Mouse (Mus musculus) forebrain, embryonic 13.5 days (tissue): ENCODE measurements around the gene Trim80. TPM values are rescaled to one million over a fixed set of nuclear protein-coding genes. Genes with fewer than 3 reads are reported as not detected.
"Not testable (repeated sequence)": the region's sequence is repeated elsewhere in the genome, so short reads cannot be mapped to it uniquely, and the experiment has no call there.

ENCODE experiments used
- ATAC-seq: fragments of 200-750 bp; cut with Nextera tagmentation; 2 replicates; pipeline ENCODE4 v1.8.0; 2017
- H3K27ac ChIP-seq: fragments of 300-500 bp; sonication (generic); 2 replicates; pipeline ENCODE4 v1.5.1; 2015; ENCODE audit warnings: inconsistent platforms, mild to moderate bottlenecking, moderate library complexity
- H3K27me3 ChIP-seq: fragments of 300-500 bp; sonication (generic); 2 replicates; pipeline ENCODE4 v1.6.1; 2015; ENCODE audit warnings: mild to moderate bottlenecking, inconsistent platforms
- H3K36me3 ChIP-seq: fragments of 300-500 bp; sonication (generic); 2 replicates; pipeline ENCODE4 v1.6.1; 2015; ENCODE audit warnings: mild to moderate bottlenecking, inconsistent platforms; ENCODE audit not compliant: poor library complexity, severe bottlenecking
- H3K4me1 ChIP-seq: fragments of 300-500 bp; sonication (generic); 2 replicates; pipeline ENCODE4 v1.6.1; 2015; ENCODE audit warnings: inconsistent platforms
- H3K4me2 ChIP-seq: fragments of 300-500 bp; sonication (generic); 2 replicates; pipeline ENCODE4 v1.6.1; 2015; ENCODE audit warnings: inconsistent platforms, mild to moderate bottlenecking, moderate library complexity
- H3K4me3 ChIP-seq: fragments of 300-500 bp; sonication (generic); 2 replicates; pipeline ENCODE4 v1.5.1; 2015; ENCODE audit warnings: mild to moderate bottlenecking, inconsistent platforms
- H3K9ac ChIP-seq: fragments of 300-500 bp; sonication (generic); 2 replicates; pipeline ENCODE4 v1.6.1; 2015; ENCODE audit warnings: mild to moderate bottlenecking, inconsistent platforms
- H3K9me3 ChIP-seq: fragments of 300-500 bp; sonication (generic); replicated peaks from 2 replicates; pipeline ENCODE4 v1.6.1; 2016; ENCODE audit warnings: inconsistent platforms
- WGBS: fragments of 180-500 bp; shearing (Covaris S2); methylation state at CpG from one replicate; pipeline ENCODE4 v1.1.7; 2015; 5-methylcytosine and 5-hydroxymethylcytosine counted together
- microRNA-seq: library from miRNA; unstranded; fragments of <30 nt; microRNA quantifications from one replicate; pipeline ENCODE4, GENCODE M21; 2016
- polyA plus RNA-seq: library from polyadenylated mRNA; unstranded; fragments of >200 nt; fragmentation: Nextera tagmentation; extraction: Ambion mirVana; gene quantifications from 2 replicates; pipeline ENCODE4 v1.2.1, GENCODE M21; 2015

Gene Trim80
- polyA plus RNA-seq, 1 experiment from 2014 or later: not detected

DNA sequence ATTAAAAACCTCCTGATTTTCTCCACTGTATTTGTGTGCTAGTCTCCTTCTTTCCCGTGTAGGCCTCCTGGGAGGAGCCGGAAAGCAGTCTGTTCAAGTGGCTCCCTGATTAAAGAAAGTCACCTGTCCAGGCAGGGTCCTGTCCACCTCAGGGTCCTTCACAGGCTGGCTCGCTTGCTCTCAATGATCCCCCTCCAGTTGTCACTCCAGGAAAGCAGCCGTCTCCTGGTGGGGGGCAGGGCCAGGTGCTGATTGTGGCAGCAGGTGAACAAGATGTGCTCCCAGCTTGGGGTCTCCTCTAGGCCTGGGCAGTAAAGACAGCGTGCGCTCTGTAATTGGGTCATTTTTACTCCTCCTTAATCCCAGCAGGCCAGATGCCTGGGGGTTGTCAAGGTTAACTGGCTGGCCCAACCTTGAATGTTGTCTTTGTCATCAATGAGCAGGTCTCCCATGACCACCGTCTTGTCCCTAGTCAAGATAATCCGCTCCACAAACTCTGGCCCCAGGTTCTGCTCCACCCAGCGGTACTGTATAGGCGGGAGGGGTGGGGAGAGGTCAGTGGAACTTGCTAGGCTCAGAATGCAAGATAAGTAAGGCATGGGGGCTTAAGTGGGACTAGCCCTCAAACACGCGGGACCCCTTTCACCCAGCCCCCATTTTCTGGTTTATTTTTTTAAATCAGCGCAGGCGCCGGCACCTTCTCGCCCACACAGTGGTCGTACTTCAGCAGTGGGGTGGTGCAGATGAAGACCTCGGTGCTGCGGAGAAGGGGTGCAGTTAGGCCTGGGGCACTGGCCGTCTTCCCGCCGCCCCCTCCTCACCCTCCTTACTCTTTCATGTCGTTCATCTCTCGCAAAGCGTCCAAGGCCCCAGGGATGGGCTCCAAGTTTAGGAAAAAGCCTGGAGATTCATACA is 50.4 kb downstream of the Trim80 start:
- Histone ChIP-seq H3K27me3 (no peaks in the 10 kb centered on the region), H3K4me1 (peaks cover 22% of the 10 kb centered on the region), H3K4me3 (peak overlapping the region; percentile 71), H3K9me3 (no peaks in the 10 kb centered on the region), H3K4me2 (peak overlapping the region; percentile 80), H3K27ac (peak overlapping the region; percentile 78), H3K9ac (peak overlapping the region; percentile 78), H3K36me3 (peaks cover 17% of the 10 kb centered on the region)
- 23% methylated on average over 25 of the region's 25 CpGs for WGBS
- peak; percentile 70 for ATAC-seq

DNA sequence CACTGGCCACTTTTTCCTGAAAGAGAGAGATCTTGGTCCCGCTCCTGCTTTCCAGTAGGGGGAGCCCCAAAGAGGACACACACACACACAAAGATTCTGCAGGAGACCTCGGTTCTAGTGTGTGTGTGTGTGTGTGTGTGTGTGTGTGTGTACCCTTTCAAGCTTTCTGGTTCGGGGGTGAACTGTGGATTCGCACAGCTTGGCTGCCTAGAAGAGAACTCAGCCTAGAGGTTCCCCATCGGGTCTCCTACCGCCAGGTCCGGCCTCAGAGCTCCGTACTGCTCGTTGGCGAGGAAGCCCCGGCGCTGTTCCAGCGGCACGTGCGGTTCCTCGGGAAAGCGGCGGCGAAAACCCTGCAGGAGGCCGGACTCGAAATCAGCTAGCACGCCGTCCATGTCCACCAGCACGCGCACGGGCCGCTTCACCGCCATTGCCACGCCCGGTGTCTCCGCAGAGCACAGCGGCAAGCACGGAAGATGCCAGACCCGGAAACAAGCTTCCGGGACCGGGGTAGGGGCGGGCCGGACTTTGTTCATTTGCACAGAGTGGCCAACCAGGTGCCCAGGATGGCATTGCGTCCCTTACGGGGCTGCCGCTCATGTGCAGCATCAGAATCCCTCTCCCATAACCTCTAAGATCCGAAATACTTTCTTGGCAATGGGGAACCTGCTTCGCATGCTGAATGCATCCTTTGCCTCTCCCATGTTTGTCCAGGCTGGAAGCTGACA is 51.2 kb downstream of the Trim80 start, which contains the start of gene Nt5c:
Gene Nt5c, minus strand, starts transcription at position 507 of the 728 bp plus-strand sequence.
- Histone ChIP-seq H3K27ac (peak within 1 kb of the TSS; percentile 78), H3K4me3 (peak within 1 kb of the TSS; percentile 71), H3K9ac (peak within 1 kb of the TSS; percentile 78), H3K27me3 (no peaks in the 10 kb centered on the region), H3K4me1 (peaks cover 22% of the 10 kb centered on the region), H3K9me3 (no peaks in the 10 kb centered on the region), H3K36me3 (peaks cover 17% of the 10 kb centered on the region), H3K4me2 (peak within 1 kb of the TSS; percentile 80)
- ATAC-seq: peak; percentile 88
- under 1% methylated on average over 43 of the region's 43 CpGs for WGBS

DNA sequence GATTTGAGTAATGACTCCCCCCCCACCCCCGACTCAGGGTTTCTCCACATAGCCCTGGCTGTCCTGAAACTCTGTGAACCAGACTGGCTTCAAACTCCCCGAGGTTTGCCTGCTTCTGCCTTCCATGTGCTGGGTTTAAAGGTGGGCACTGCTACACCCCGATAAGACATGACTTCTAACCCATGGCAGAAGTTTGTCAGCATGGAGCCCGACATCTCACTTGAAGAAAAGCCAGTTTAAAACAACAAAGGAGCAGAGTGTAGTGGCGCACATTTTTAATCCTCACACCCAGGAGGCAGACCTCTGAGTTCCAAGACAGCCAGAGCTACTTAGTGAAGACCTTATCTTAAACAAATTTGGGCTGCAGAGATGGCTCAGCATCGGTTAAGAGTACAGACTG is 52.0 kb downstream of the Trim80 start:
- no peak overlapping the region for H3K27ac ChIP-seq
- H3K36me3 ChIP-seq: peaks cover 25% of the 10 kb centered on the region
- peak overlapping the region; percentile 80 for H3K4me2 ChIP-seq
- WGBS: 34% methylated on average over 6 of the region's 6 CpGs
- peaks cover 22% of the 10 kb centered on the region for H3K4me1 ChIP-seq
- H3K9me3 ChIP-seq: no peaks in the 10 kb centered on the region
- H3K4me3 ChIP-seq: peak overlapping the region; percentile 71
- no peak for ATAC-seq
- no peaks in the 10 kb centered on the region for H3K27me3 ChIP-seq
- H3K9ac ChIP-seq: peak overlapping the region; percentile 78

DNA sequence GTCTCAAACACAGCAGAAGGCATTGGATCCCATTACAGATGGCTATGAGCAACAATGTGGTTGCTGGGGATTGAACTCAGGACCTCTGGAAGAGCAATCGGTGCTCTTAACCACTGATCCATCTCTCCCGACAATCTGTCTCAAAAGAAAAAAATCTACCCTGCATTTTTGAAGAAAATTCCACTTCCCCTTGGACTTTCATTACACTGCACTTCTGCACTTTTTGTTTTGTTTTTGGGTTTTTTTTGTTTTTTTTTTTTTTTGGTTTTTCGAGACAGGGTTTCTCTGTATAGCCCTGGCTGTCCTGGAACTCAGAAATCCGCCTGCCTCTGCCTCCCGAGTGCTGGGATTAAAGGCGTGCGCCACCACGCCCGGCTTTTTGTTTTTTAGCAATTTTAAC is 56.2 kb downstream of the Trim80 start:
- H3K27me3 ChIP-seq, H3K27ac ChIP-seq, H3K4me3 ChIP-seq, H3K9me3 ChIP-seq, H3K4me2 ChIP-seq, ATAC-seq, H3K4me1 ChIP-seq, H3K9ac ChIP-seq: not testable (repeated sequence)
- WGBS: 88% methylated on average over 9 of the region's 9 CpGs
- H3K36me3 ChIP-seq: peaks cover 49% of the 10 kb centered on the region

Small RNAs within 50 kb of the gene (microRNA-seq; reads per million reads assigned to microRNA genes)
- not detected for gene Mir3968

Other genes with a start within 250 kb of the Trim80 start
- 0.04 TPM in 1 of 2 replicates, not detected in the other for gene Grin2c, start 173.3 kb upstream of the Trim80 start, polyA plus RNA-seq
- 19.7 and 20.5 TPM in 2 replicates for gene Fdxr, start 163.5 kb upstream of the Trim80 start, polyA plus RNA-seq
- gene Fads6, start 142.9 kb upstream of the Trim80 start, polyA plus RNA-seq: 0.23 and 0.39 TPM in 2 replicates
- not detected in 2 replicates for gene Otop2, start 133.4 kb upstream of the Trim80 start, polyA plus RNA-seq
- gene Ush1g, start 118.5 kb upstream of the Trim80 start, polyA plus RNA-seq: not detected in 2 replicates
- 0.14 TPM in 1 of 2 replicates, not detected in the other for gene Otop3, start 105.8 kb upstream of the Trim80 start, polyA plus RNA-seq
- 32.9 and 36.4 TPM in 2 replicates for gene Hid1, start 72.8 kb upstream of the Trim80 start, polyA plus RNA-seq
- 20.7 and 20.9 TPM in 2 replicates for gene Cdr2l, start 58.6 kb upstream of the Trim80 start, polyA plus RNA-seq
- 246 and 248 TPM in 2 replicates for gene Mrpl58, start 36.8 kb upstream of the Trim80 start, polyA plus RNA-seq
- gene Atp5h, start 20.6 kb upstream of the Trim80 start, polyA plus RNA-seq: 916 and 1,000 TPM in 2 replicates
- 7.0 and 9.9 TPM in 2 replicates for gene Kctd2, start 20.4 kb upstream of the Trim80 start, polyA plus RNA-seq
- not detected in 2 replicates for gene Slc16a5, start 21.9 kb downstream of the Trim80 start, polyA plus RNA-seq
- 11.3 and 13.0 TPM in 2 replicates for gene Armc7, start 35.1 kb downstream of the Trim80 start, polyA plus RNA-seq
- 87.0 and 91.1 TPM in 2 replicates for gene Nt5c, start 51.3 kb downstream of the Trim80 start, polyA plus RNA-seq
- gene Jpt1, start 73.8 kb downstream of the Trim80 start, polyA plus RNA-seq: 1,632 and 1,660 TPM in 2 replicates
- 1,485 and 1,571 TPM in 2 replicates for gene Sumo2, start 95.7 kb downstream of the Trim80 start, polyA plus RNA-seq
- gene Nup85, start 123.9 kb downstream of the Trim80 start, polyA plus RNA-seq: 161 and 179 TPM in 2 replicates
- 81.6 and 87.1 TPM in 2 replicates for gene Mrps7, start 163.4 kb downstream of the Trim80 start, polyA plus RNA-seq
- 23.6 and 29.8 TPM in 2 replicates for gene Gga3, start 163.5 kb downstream of the Trim80 start, polyA plus RNA-seq
- 12.4 and 13.4 TPM in 2 replicates for gene Mif4gd, start 172.4 kb downstream of the Trim80 start, polyA plus RNA-seq
- 37.6 and 37.8 TPM in 2 replicates for gene Slc25a19, start 187.8 kb downstream of the Trim80 start, polyA plus RNA-seq